ENCODE assay signal across 8 mouse cellular contexts in the genomic region with DNA sequence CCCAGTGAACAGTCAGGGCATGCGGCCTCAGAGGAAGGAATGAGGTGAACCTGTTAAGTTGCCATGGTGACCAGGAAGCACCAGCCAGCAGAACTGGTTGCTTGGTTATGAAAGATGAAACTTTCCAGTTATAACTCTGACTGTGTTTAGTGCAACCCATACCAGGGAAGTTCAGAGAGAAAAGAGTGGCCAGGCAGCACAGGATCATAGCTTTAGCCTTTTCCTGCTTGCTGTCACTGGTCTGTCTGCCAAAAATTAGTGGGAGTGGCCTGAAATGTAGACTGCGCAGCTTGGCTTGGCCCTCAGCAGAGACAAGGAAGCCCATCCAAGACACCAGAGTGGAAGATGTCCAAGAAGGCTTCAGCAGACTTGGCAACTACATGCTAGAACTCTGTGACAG.
DNase-seq lines count a peak whose midpoint lies in the region; ATAC-seq and TF ChIP-seq lines count a peak whose summit lies in the region.
"Had no signal": no experiment of that assay in that cellular context is flagged by ENCODE, and none has a peak within 500 bp of the region (broad histone marks: within the 10 kb centered on the region; RNA-seq: fewer than 3 reads in every experiment).

No protein-coding gene starts in this region.

- TF ChIP-seq POLR2A in liver, adult 2 months (IDR thresholded peaks at IDR 0.05; ENCODE audit: extremely low read depth, insufficient read depth, low read length) = no peak

- H3K4me1 ChIP-seq in liver, adult 2 months (ENCODE audit: control insufficient read depth, insufficient read depth, low read length) = no peaks in the 10 kb centered on the region
- no peaks in the 10 kb centered on the region for H3K4me1 ChIP-seq in liver, postnatal 0 days (ENCODE audit: insufficient read depth)
- no peaks in the 10 kb centered on the region for H3K4me1 ChIP-seq in forebrain, postnatal 0 days (ENCODE audit: insufficient read depth)
- H3K4me1 ChIP-seq in kidney, postnatal 0 days (replicated peaks; ENCODE audit: insufficient read depth, low read length) = no peaks in the 10 kb centered on the region

- no peak overlapping the region for H3K9ac ChIP-seq in liver, adult 2 months (ENCODE audit: low read depth, low read length)
- H3K9ac ChIP-seq in liver, postnatal 0 days (replicated peaks) = no peak overlapping the region
- H3K9ac ChIP-seq in forebrain, postnatal 0 days = no peak overlapping the region
- H3K9ac ChIP-seq in kidney, postnatal 0 days (ENCODE audit: low read depth, low read length) = no peak overlapping the region
- H3K9ac ChIP-seq: liver, embryonic 13.5 days had no signal

- H3K4me2 ChIP-seq in liver, postnatal 0 days (ENCODE audit: low read depth, low read length) = no peak overlapping the region
- H3K4me2 ChIP-seq in forebrain, postnatal 0 days (ENCODE audit: low read depth) = no peak overlapping the region
- no peak overlapping the region for H3K4me2 ChIP-seq in kidney, postnatal 0 days (ENCODE audit: low read length)
- H3K4me2 ChIP-seq: liver, embryonic 13.5 days had no signal

- H3K27me3 ChIP-seq in liver, adult 2 months (ENCODE audit: control insufficient read depth, insufficient read depth, low read length) = no peaks in the 10 kb centered on the region
- no peaks in the 10 kb centered on the region for H3K27me3 ChIP-seq in liver, postnatal 0 days (ENCODE audit: insufficient read depth, low read length)
- H3K27me3 ChIP-seq in forebrain, postnatal 0 days (ENCODE audit: insufficient read depth, low read length) = no peaks in the 10 kb centered on the region
- H3K27me3 ChIP-seq in kidney, postnatal 0 days (ENCODE audit: insufficient read depth, low read length) = no peaks in the 10 kb centered on the region
- H3K27me3 ChIP-seq: liver, embryonic 13.5 days had no signal

- no peaks in the 10 kb centered on the region for H3K9me3 ChIP-seq in liver, postnatal 0 days (ENCODE audit: low read length)
- no peaks in the 10 kb centered on the region for H3K9me3 ChIP-seq in forebrain, postnatal 0 days (ENCODE audit: low read length)
- no peaks in the 10 kb centered on the region for H3K9me3 ChIP-seq in kidney, postnatal 0 days (replicated peaks; ENCODE audit: low read length)
- H3K9me3 ChIP-seq: liver, embryonic 13.5 days had no signal

- H3K4me3 ChIP-seq in liver, adult 2 months (ENCODE audit: insufficient read depth, low read depth, low read length) = no peak overlapping the region
- no peak overlapping the region for H3K4me3 ChIP-seq in liver, postnatal 0 days (ENCODE audit: low read depth, low read length)
- no peak overlapping the region for H3K4me3 ChIP-seq in forebrain, postnatal 0 days (ENCODE audit: low read depth, low read length)
- H3K4me3 ChIP-seq in kidney, postnatal 0 days (replicated peaks; ENCODE audit: low read depth, low read length) = no peak overlapping the region
- H3K4me3 ChIP-seq: liver, embryonic 13.5 days had no signal

- TF ChIP-seq CTCF in liver, adult 2 months (IDR thresholded peaks at IDR 0.05; ENCODE audit: low read depth, low read length) = no peak
- TF ChIP-seq CTCF in liver, postnatal 0 days (IDR thresholded peaks at IDR 0.05; ENCODE audit: low read depth) = no peak
- no peak for TF ChIP-seq CTCF in forebrain, postnatal 0 days (IDR thresholded peaks at IDR 0.05; ENCODE audit: low read depth)
- no peak for TF ChIP-seq CTCF in kidney, postnatal 0 days (IDR thresholded peaks at IDR 0.05; ENCODE audit: low read depth)

- H3K36me3 ChIP-seq in liver, adult 2 months (ENCODE audit: control insufficient read depth, insufficient read depth, low read length) = no peaks in the 10 kb centered on the region; the same call in 1 of the 2 replicates
- H3K36me3 ChIP-seq in liver, postnatal 0 days (replicated peaks; ENCODE audit: insufficient read depth, low read length) = no peaks in the 10 kb centered on the region
- no peaks in the 10 kb centered on the region for H3K36me3 ChIP-seq in forebrain, postnatal 0 days (ENCODE audit: insufficient read depth)
- H3K36me3 ChIP-seq in kidney, postnatal 0 days (ENCODE audit: insufficient read depth, low read length) = no peaks in the 10 kb centered on the region
- H3K36me3 ChIP-seq: liver, embryonic 13.5 days had no signal

- no peak overlapping the region for H3K27ac ChIP-seq in liver, adult 2 months (replicated peaks; ENCODE audit: insufficient read depth, low read depth, low read length)
- no peak overlapping the region for H3K27ac ChIP-seq in liver, postnatal 0 days (ENCODE audit: low read depth)
- H3K27ac ChIP-seq in forebrain, postnatal 0 days (ENCODE audit: low read depth, low read length) = no peak overlapping the region
- H3K27ac ChIP-seq in kidney, postnatal 0 days = no peak overlapping the region
- H3K27ac ChIP-seq: liver, embryonic 13.5 days had no signal

- 65% methylated on average over 2 of the region's 2 CpGs for WGBS in liver, adult 2 months
- WGBS in liver, postnatal 0 days (ENCODE audit: insufficient replicate concordance) = 66% methylated on average over 2 of the region's 2 CpGs
- 57% methylated on average over 2 of the region's 2 CpGs for WGBS in forebrain, postnatal 0 days
- 59% methylated on average over 2 of the region's 2 CpGs for WGBS in kidney, postnatal 0 days

- DNase-seq in liver, adult 2 months (ENCODE audit: extremely low read depth, low read depth, low spot score) = peak; percentile 39
- no peak for DNase-seq in liver, postnatal 0 days
- DNase-seq in adrenal gland, postnatal 36 days = peak; percentile 26 to 46
- DNase-seq in forebrain, postnatal 0 days = peak; percentile 44
- DNase-seq in kidney, postnatal 0 days (ENCODE audit: low spot score) = peak; percentile 8
- no peak for DNase-seq in spleen, postnatal 14 days (ENCODE audit: low spot score in 2 of 2)
- DNase-seq: liver, embryonic 13.5 days had no signal

- H3K79me2 ChIP-seq in liver, adult 2 months (ENCODE audit: control insufficient read depth, insufficient read depth, low read length) = peaks cover 16% of the 10 kb centered on the region

- no peak for ATAC-seq in liver, postnatal 0 days
- peak; percentile 63 for ATAC-seq in forebrain, postnatal 0 days
- ATAC-seq in kidney, postnatal 0 days (replicated peaks; ENCODE audit: low FRiP score, low read depth) = no peak
- ATAC-seq in megakaryocyte-erythroid progenitor cell, adult 5-6 weeks (replicated peaks; ENCODE audit: low FRiP score, low TSS enrichment, poor library complexity, severe bottlenecking) = peak; percentile 60

- no peak for TF ChIP-seq EP300 in liver, postnatal 0 days (IDR thresholded peaks at IDR 0.05; ENCODE audit: low read depth)

Comparison
In these comparisons a context has a peak if more than half of its experiments do, and no peak if none do; other contexts are left out.
1. DNase-seq: peak in liver, adult 2 months (single experiment), adrenal gland, postnatal 36 days (2 of 2), forebrain, postnatal 0 days (single experiment) and kidney, postnatal 0 days (single experiment); none in liver, postnatal 0 days (single experiment) and spleen, postnatal 14 days (0 of 2).
2. ATAC-seq: peak in forebrain, postnatal 0 days (single experiment) and megakaryocyte-erythroid progenitor cell, adult 5-6 weeks (single experiment); none in liver, postnatal 0 days (single experiment) and kidney, postnatal 0 days (single experiment).